Comparison of ENCODE assay signal across 26 mouse cellular contexts in the genomic region with DNA sequence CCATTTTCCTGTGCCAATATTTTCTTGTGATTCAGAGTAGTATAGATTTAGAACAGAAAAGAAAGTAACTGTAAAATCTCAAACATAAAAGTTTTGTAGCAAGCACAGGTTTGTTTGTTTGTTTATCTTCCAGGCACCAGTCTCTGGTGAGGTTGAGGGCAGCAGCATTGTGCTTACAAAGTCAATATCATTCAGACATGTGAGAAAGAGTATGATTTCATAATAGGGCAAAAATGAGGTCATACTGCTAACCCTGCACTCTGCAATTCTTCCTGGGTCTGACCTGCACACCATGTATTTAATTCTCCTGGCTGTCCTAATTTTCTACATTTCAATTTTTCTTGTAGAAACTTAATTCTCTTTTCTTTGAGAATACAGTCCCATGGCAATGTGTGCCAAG.
DNase-seq lines count a peak whose midpoint lies in the region; ATAC-seq and TF ChIP-seq lines count a peak whose summit lies in the region.
"Had no signal": no experiment of that assay in that cellular context is flagged by ENCODE, and none has a peak within 500 bp of the region (broad histone marks: within the 10 kb centered on the region; RNA-seq: fewer than 3 reads in every experiment).

No protein-coding gene starts in this region.

- no peaks in the 10 kb centered on the region for H3K36me3 ChIP-seq in liver, postnatal 0 days (replicated peaks; ENCODE audit: insufficient read depth, low read length)
- no peaks in the 10 kb centered on the region for H3K36me3 ChIP-seq in liver, embryonic 12.5 days
- no peaks in the 10 kb centered on the region for H3K36me3 ChIP-seq in C2C12 (ENCODE audit: control insufficient read depth, insufficient read depth)
- H3K36me3 ChIP-seq in hindbrain, embryonic 10.5 days: no peaks in the 10 kb centered on the region
- H3K36me3 ChIP-seq: embryonic facial prominence, embryonic 12.5 days; embryonic facial prominence, embryonic 15.5 days; hindbrain, embryonic 13.5 days; intestine, embryonic 15.5 days had no signal

- ATAC-seq in liver, postnatal 0 days: peak; percentile 43; the same call in 1 of the 2 replicates
- ATAC-seq in liver, embryonic 12.5 days: no peak
- ATAC-seq: CD4-positive, CD25-positive, alpha-beta regulatory T cell, adult 4 months; forebrain, embryonic 14.5 days; forebrain, postnatal 0 days; hindbrain, embryonic 16.5 days; intestine, embryonic 15.5 days; Patski had no signal

- H3K27ac ChIP-seq in liver, postnatal 0 days (ENCODE audit: low read depth): no peak overlapping the region
- no peak overlapping the region for H3K27ac ChIP-seq in liver, embryonic 12.5 days
- no peak overlapping the region for H3K27ac ChIP-seq in hindbrain, embryonic 10.5 days
- H3K27ac ChIP-seq: embryonic facial prominence, embryonic 12.5 days; embryonic facial prominence, embryonic 15.5 days; hindbrain, embryonic 13.5 days; intestine, embryonic 15.5 days had no signal

- TF ChIP-seq CTCF in liver, postnatal 0 days (IDR thresholded peaks at IDR 0.05; ENCODE audit: low read depth): no peak
- TF ChIP-seq CTCF in C2C12 (IDR thresholded peaks at IDR 0.05; ENCODE audit: control insufficient read depth, insufficient read depth, insufficient read length): no peak

- H3K27me3 ChIP-seq in liver, postnatal 0 days (ENCODE audit: insufficient read depth, low read length): no peaks in the 10 kb centered on the region
- H3K27me3 ChIP-seq in liver, embryonic 12.5 days (replicated peaks): no peaks in the 10 kb centered on the region
- no peaks in the 10 kb centered on the region for H3K27me3 ChIP-seq in C2C12 (ENCODE audit: control insufficient read depth, insufficient read depth, insufficient read length)
- H3K27me3 ChIP-seq in hindbrain, embryonic 10.5 days (ENCODE audit: insufficient read depth, poor library complexity, severe bottlenecking): no peaks in the 10 kb centered on the region
- H3K27me3 ChIP-seq: embryonic facial prominence, embryonic 12.5 days; embryonic facial prominence, embryonic 15.5 days; hindbrain, embryonic 13.5 days; intestine, embryonic 15.5 days; Patski had no signal

- H3K4me2 ChIP-seq in liver, postnatal 0 days (ENCODE audit: low read depth, low read length): no peak overlapping the region
- no peak overlapping the region for H3K4me2 ChIP-seq in liver, embryonic 12.5 days
- H3K4me2 ChIP-seq: embryonic facial prominence, embryonic 12.5 days; embryonic facial prominence, embryonic 15.5 days; heart, embryonic 11.5 days; hindbrain, embryonic 13.5 days; intestine, embryonic 15.5 days had no signal

- H3K4me3 ChIP-seq in liver, postnatal 0 days (ENCODE audit: low read depth, low read length): no peak overlapping the region
- H3K4me3 ChIP-seq in liver, embryonic 12.5 days: no peak overlapping the region
- H3K4me3 ChIP-seq in C2C12 (ENCODE audit: insufficient read depth, poor library complexity, severe bottlenecking): no peak overlapping the region
- no peak overlapping the region for H3K4me3 ChIP-seq in hindbrain, embryonic 10.5 days
- H3K4me3 ChIP-seq: embryonic facial prominence, embryonic 12.5 days; embryonic facial prominence, embryonic 15.5 days; hindbrain, embryonic 13.5 days; intestine, embryonic 15.5 days had no signal

- no peak for TF ChIP-seq EP300 in liver, postnatal 0 days (IDR thresholded peaks at IDR 0.05; ENCODE audit: low read depth)

- H3K9ac ChIP-seq in liver, postnatal 0 days (replicated peaks): no peak overlapping the region
- no peak overlapping the region for H3K9ac ChIP-seq in liver, embryonic 12.5 days
- H3K9ac ChIP-seq: embryonic facial prominence, embryonic 12.5 days; embryonic facial prominence, embryonic 15.5 days; forebrain, postnatal 0 days; hindbrain, embryonic 13.5 days; intestine, embryonic 15.5 days had no signal

- no peaks in the 10 kb centered on the region for H3K79me2 ChIP-seq in C2C12 (ENCODE audit: control insufficient read depth, insufficient read depth)

- no peak overlapping the region for H3ac ChIP-seq in C2C12 (ENCODE audit: control insufficient read depth, insufficient read length, low read depth)

- H3K4me1 ChIP-seq in liver, postnatal 0 days (ENCODE audit: insufficient read depth): no peaks in the 10 kb centered on the region
- H3K4me1 ChIP-seq in liver, embryonic 12.5 days: no peaks in the 10 kb centered on the region
- H3K4me1 ChIP-seq in hindbrain, embryonic 10.5 days (replicated peaks): no peaks in the 10 kb centered on the region
- H3K4me1 ChIP-seq: embryonic facial prominence, embryonic 12.5 days; embryonic facial prominence, embryonic 15.5 days; hindbrain, embryonic 13.5 days; intestine, embryonic 15.5 days had no signal

- H3K79me3 ChIP-seq in C2C12 (ENCODE audit: low read depth): no peaks in the 10 kb centered on the region

- no peak for DNase-seq in liver, postnatal 0 days
- DNase-seq in adipocyte (ENCODE audit: low spot score): peak; percentile 6
- DNase-seq in kidney, adult 9 months: no peak
- DNase-seq in hindbrain, embryonic 10.5 days (ENCODE audit: low spot score): no peak
- no peak for DNase-seq in frontal cortex, adult 2 months (ENCODE audit: extremely low spot score in 1 of 2, low spot score in 1 of 2)
- DNase-seq: adrenal gland, adult 8-10 months; adrenal gland, postnatal 25 days; B cell, adult 2 months; cerebellum, adult 2 months; cerebellum, adult 9-11 months; cerebellum, postnatal 25 days; forebrain, postnatal 0 days; gastrocnemius, postnatal 10 days; heart, adult 11 months; kidney, adult 11 months had no signal

- no peaks in the 10 kb centered on the region for H3K9me3 ChIP-seq in liver, postnatal 0 days (ENCODE audit: low read length)
- H3K9me3 ChIP-seq in liver, embryonic 12.5 days (replicated peaks): no peaks in the 10 kb centered on the region
- H3K9me3 ChIP-seq in hindbrain, embryonic 10.5 days: no peaks in the 10 kb centered on the region
- H3K9me3 ChIP-seq: embryonic facial prominence, embryonic 12.5 days; embryonic facial prominence, embryonic 15.5 days; hindbrain, embryonic 13.5 days; intestine, embryonic 15.5 days had no signal

TF ChIP-seq in C2C12, 6 proteins besides CTCF, POLR2A, EP300 and RAD21:
- TF ChIP-seq MYOD1 (IDR thresholded peaks at IDR 0.05; ENCODE audit: control insufficient read depth, insufficient read length, low read depth): no peak
- TF ChIP-seq CEBPB (IDR thresholded peaks at IDR 0.05; ENCODE audit: low read depth): peak; percentile 44
TF ChIP-seq in C2C12: peak in this region for 1.
